Mouse (Mus musculus) kidney, adult 8-10 months (tissue): ENCODE results near the gene Gadd45b.

Experiments used
- DNase-seq, 2 experiments: peaks; one replicate each; pipeline ENCODE4 v3.0.0; 2022

Gene Gadd45b

DNA sequence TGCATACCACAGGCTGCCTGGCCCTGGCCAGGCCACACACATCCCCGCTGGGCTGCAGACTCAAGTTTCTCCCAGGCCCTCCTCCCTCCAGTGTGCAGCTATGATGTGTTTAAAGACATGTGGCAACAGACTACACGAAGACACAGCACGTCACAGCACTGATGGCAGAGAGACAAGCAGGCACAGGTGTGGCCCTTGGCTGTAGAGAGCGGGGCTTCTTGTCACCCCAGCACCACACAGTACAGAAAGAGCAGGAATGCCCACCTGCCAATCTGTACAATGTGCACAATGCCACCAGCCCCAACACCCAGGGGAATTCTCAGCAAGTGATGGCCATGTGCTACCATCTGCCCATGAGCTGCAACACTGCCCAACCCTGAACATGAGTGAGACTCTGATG, 18.5 kb upstream of the Gadd45b start:
- DNase-seq: no peak

DNA sequence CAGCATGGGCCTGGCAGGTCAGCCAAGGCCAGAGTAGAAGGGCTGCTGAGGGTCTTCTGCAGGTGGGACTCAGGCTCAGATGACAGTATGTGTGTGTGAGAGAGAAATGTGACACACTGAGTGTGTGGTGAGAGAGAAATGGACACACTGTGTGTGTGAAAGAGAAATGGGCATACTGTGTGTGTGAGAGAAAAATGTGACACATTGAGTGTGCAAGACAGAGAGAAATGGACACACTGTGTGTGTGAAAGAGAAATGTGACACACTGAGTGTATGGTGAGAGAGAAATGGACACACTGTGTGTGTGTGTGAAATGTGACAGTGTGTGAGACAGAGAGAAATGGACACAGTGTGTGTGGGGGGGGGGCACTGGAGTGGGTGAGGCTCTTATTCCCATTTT, 18.0 kb upstream of the Gadd45b start:
- DNase-seq: no peak

DNA sequence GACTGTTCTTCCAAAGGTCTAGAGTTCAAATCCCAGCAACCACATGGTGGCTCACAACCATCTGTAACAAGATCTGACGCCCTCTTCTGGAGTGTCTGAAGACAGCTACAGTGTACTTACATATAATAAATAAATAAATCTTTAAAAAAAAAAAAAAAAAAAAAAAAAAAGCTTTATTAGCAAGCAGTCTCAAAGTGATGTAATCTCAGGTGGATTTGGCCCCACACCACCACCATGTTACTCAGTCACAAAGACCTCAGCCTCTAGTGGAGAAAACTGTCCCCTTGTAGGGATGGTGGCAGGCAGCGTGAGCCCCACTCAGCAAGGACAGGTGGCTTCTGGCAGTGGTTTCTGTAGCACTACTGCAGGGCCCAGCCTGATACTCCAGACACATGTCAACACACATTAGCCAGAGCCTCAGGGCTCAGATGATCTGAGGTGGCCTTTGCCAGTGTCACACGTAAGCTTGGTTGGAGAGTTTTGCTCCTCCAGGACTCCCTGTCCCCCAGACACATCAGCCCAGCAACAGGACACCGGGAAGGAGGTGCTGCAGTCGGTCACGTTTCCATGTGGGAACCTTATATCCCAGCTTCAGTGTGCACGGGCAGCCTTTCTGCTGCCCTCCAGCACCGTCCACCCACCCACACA, 16.4 kb upstream of the Gadd45b start:
- no peak for DNase-seq

DNA sequence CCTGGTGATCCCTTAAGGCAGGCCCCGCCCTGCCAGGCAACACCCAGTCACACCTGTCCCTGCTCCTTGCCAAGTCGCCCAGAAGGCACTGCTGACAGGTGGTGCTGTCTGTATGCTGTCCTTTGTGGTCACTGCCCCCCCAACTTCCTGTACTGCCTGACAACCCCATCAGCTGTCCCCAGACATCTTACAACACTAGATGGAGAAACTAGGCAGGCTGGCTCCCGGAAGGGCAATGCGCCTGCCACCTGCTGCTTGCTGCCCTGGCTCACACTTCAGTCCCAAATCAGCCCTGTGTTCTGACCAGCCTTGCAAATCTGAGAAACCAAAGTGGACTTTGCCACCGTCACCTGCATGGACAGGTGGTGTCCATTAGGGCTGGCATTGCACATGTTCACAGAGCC, 15.6 kb upstream of the Gadd45b start:
- no peak for DNase-seq

DNA sequence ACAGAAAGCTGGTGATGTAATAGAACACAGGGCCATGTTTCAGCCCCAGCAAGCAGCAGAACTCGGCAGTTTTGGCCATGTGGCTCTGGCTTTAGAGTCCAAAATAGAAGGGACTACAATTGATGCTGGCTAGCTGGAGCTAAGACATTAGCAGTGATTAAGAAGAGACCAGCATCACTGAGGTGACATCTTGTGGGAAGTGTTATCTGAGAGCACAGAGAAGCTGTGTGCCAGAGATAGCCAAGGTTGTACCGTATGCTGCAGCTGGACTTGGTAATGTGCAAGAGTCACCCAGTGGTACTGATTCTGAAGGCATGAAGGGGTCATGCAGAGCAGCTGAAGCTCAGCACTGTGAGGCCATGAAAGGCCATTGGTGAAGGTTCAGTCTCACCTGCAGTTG, 14.6 kb upstream of the Gadd45b start:
- DNase-seq: no peak

DNA sequence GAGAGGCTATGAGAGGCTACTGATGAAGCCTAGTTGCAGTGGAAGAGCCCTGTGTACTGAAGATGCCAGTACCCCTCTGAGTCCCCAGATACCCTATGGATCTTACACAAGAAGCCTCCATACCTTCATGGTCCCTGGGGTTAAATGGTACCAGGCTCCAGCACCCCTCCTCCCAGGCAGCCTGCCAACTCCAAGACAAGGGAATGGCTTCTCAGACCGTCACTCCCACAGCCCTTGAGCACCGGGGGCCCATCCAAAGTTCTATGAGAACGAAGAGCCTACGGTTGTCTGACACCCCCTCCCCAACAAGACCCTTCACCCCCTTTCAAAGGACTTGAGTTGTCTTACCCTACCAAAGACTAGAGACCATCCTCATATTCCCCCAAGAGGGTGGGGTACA, 14.1 kb upstream of the Gadd45b start:
- DNase-seq: no peak

DNA sequence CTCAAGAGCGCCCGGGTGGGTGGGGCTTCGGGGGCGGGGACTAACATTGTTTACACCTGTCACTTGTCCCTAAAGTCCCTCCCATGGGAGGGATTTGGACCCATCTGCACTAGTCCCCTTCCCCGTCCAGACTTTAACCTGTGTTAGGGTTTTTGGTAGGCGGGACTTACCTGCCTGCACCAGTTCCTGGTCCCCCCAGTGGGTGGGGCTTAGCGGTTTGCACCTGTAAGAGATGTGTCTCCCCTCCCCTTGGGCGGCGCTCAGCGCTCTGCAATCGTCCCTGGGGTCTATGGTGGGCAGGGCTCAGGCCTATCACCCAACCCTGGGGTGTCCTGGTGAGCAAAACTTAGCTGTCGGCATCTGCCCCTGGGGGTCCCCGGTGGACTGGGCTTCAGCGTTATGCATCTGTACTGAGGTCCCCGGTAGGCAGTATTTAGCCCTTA, 12.5 kb upstream of the Gadd45b start:
- peak in 1 of 2 experiments; percentile 71 for DNase-seq

DNA sequence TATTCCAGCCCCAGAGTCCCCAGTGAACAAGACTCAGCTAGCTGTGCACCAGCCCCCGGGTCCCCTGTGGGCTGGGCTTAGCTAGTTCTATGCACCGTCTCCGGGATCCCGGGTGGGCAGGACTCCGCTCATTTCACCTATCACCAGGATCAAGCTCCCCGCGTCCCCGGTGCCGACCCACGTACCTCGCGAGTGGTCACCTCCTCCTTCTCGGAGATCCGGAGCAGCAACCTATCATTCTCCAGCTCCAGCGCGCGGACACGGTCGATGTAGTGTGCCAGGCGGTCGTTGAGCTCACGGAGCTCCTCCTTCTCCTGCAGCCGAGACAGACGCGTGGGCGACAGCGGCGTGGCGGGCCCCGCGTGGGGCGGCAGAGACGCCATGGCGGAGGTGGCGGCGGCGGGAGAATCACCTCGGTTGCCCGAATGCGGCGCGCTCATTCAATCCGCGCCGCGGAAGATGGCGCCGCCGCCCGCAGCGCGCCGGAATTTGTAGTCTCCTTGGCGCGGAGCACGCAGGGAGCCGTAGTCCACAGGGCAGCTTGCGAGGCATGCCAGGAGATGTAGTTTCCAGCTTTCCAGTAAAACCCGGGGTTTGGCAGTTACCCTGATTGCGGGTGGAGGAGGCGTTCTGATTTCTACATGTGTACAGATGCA, 12.0 kb upstream of the Gadd45b start, which contains the start of gene Lmnb2:
Gene Lmnb2 (minus strand): TSS at position 467 of the 656 bp plus-strand sequence.
- DNase-seq: peak; percentile 57 to 66

DNA sequence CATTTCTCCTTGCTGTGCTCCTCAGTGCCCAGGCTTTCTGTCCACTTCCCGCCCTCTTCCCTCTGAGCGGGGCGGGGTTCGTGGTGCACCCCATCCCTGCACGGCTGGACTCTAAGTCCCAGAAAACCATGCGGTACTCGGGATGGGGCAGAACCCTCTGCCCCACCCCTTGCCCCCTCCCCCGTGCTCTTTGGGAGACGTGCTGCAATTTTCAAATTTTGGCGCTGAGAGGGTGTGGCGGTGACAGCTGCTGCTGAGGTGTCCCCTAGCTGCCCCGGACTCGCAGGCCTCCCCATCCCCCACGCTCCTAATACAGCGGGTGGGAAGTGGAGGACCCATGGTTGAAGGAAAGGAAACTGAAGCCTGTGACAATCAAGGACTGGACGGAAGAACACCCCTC, 8.0 kb upstream of the Gadd45b start:
- DNase-seq: no peak

DNA sequence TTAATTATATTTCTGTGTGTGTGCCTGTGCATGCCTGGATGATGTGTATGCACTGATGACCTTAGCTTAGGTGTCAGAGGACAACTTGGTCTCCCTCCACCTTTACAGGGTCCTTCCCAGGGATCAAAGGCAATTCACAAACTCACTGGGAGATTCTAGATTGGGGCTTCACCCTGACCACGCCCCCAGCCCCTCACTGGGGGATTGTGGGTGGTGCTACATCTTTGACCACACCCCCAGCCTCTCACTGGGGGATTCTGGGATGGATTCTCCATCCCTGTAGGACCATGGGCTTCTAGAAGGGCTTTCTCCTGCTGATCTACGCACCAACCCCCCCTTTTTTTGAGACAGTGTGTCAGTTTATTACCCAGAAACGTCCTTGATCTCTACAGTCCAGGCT, 4.4 kb upstream of the Gadd45b start:
- no peak for DNase-seq

DNA sequence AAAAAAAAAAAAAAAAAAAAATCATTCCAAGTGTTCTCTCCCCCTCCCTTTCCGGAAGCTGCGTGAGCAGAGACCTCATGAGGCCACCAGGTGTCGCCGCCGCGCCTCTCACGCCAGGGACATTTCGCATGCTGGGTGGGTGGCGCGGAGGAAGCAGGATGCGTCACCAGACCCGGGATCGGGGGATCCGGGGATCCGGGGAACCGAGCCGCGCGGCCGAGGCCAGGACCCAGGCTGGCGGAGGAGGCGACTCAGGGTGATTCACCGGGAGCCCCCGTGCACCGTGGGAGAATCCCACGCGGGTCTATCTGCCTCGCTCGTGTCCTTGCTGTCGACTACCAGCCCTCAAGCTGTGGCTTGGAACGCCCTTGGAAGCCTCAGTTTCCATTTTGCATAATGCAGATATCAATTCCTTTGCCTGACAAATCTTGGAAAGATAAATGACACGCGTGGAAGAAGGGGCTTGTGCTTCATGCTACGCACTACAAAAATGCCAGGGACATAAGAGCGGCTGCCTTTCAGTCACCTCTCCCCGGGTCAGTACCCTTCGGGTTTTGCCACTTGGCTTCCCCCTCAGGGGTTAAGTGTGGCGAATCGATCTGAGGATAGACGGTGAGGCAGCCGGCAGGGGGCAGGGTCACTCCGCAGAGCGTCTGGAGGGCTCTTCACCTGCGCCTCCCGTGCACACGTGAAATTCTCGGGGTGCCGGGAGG, 1.1 kb upstream of the Gadd45b start:
- peak; percentile 86 to 90 for DNase-seq

DNA sequence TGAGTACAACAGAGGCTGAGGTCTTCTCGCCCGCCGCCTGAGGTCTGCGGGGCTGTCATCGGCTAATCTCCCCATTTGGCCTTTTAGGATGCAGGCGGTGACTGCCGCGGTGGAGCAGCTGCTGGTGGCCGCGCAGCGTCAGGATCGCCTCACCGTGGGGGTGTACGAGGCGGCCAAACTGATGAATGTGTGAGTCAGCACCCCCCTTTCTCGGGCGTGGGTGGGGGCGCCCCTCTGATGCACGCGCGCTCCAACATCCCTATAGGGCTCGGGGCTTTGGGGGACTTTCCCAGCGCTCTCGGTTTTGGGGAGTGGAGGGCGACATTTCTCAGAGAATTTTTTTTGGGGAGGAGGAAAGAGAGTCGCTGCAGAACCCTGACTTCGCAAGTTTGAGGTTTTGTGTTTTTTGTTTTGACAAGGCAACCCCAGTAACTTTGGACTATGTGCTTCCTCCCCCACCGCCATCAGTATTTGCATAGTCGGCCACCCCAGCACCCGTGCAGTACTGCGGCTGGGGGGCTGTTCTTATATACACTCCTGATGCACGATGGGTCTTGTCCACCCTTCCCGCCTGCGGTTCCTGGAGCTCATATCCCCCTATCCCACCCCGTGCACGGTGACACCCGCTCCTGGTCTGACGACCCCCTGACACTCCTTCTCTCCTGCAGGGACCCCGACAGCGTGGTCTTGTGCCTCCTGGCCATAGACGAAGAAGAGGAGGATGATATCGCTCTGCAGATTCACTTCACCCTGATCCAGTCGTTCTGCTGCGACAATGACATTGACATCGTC, 684 bp downstream of the Gadd45b start:
- no peak for DNase-seq

DNA sequence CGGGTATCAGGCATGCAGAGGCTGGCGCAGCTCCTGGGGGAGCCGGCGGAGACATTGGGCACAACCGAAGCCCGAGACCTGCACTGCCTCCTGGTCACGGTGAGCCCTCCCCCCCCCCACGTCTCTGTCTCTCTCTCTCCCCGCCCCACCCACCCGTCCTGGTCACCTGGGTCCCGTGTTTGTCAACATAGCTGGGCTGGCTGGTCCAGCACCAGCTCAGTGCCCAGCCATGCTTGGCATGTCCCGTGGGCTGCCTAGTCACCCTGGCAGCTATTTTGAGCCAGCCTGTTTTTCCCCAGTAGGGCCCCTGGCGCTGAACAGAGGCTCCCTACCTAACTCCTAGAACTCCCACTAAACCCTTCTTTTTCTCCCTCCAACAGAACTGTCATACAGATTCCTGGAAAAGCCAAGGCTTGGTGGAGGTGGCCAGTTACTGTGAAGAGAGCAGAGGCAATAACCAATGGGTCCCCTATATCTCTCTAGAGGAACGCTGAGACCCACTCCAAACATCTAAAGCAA, 1.3 kb downstream of the Gadd45b start:
- DNase-seq: peak in 1 of 2 experiments; percentile 45

DNA sequence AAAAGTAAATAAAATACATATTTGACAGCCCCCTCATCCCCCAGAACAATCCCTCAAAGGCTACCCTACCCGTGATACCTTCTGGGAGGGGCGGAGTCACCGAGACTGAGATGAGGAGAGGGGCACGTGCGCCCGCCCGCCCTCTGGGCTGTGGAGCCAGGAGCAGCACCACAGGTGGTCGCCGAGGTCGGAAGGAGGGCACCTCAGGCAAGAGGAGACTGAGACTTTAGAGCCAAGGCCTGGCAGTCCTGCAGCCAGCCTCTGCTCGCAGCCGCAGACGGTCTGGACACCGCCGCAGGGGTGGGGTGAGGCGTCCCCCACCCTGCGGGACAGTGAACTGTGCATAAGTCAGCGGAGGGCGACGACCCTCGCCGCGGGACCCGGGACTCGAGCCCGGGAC, 1.8 kb downstream of the Gadd45b start:
- DNase-seq: no peak

DNA sequence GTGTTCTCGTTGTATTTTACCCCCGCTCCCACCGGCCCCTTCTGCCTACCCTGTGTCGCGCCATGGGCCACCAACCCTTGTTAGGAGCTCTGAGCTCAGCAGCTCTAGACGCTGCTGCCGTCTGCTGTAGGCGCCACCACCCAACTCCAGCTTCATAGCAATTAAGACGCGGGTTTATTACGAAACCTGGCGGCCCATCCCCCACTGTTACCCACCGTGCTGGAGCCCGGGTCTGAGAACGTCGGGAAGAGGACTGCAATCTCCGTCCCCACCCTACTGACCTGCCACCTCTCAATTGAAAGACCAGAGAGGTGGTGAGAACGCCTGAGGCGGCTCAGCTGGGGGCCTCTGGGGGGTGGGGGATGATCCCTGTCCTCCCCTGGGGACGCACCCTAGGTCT, 2.3 kb downstream of the Gadd45b start:
- DNase-seq: no peak

DNA sequence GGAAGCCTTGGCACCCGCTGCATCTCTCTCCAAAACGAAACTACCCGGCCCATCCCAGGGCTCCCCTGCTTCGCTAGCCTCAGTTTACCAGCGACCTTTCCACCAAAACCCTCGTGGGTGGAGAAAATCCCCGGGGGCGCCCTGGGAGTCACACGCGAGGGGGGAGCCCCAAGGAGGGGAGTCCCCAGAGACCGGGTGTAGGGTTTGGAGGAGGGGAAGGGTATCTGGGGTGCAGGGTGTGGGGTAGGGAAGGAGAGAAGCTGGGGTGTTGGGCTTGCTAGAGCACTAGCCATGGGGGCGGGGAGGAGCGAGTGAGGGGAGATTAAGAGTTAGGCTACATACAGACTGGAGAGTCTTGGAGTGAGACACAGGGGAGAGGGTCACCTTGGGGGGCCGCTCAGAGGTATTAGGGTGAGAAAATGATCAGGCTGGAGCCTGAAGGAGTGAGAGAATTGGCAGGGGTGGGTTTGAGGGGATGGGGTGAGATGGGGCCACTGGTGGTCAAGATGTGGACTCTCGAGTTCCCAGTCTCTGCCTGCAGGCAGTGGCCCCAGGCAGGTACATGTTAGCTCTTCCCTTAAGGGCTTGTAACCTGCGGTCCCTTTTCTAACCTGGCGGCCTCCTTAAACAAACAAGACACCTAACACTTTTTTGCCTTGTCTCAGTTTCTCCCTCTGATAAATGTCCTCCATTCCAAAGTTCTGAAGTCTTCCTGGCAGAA, 3.0 kb downstream of the Gadd45b start:
- DNase-seq: no peak

DNA sequence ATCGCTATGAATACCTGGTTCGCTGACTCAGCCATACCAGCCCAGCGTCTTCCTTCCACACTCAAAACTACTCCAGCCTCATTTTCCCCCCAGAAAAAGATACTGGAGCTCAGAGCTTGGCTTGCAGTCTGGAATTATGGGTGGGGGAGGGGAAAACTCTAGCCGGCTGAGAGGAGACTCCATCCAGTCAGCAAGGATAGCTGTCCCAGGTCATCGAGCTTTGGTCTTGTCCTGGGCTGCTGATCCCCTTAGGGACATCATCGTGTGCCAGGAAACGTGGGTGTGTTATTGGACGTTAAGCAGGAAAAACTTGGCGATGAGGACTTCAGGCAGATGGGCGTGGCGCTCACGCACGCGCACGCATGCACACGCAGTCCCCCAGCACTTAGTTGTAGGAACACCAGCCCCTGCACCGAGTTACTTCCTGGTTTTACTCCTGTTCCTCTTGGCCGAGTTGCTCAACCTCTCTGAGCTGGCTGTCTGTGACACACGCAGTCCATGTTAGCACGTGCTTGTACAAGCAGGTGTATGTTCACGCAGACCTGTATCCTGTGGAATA, 3.6 kb downstream of the Gadd45b start:
- DNase-seq: no peak

DNA sequence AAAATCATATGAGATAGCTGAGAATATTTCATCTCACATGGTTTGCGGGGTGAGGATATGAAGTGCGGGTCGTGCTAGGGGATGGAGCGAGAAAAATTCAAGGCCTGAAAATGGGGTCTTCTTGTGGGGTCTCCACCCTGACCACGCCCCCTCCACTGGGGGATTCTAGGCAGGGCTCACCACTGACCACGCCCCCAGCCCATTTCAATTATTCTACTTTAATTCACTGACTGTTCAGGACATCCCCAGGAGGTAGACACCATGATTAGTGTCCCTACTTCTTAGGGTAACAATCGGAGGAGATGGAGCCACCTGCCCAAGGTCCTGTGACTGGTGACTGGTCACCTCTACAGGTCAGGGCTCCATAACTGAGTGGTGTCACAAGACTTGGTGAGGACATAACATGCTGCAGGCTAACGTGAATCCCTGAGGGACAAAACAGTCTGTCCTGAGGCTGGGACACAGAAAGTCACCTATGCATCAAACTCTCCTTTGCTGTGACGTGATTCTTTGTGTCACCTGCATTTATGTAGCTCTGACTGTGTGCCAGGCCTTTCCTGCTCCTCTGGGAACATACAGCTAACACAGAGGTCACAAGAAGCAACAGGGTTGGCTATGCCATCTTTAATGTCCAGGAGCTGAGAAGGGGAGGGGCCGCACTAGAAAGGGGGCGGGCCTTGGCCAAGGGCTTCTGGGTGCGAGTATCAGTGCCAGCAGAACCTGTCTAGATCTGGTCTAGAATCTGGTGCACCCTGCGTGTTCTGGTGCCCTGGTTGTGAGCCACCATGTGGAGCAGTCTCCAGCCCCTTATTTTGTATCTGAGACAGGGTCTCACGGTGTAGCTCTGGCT, 4.5 kb downstream of the Gadd45b start:
- no peak for DNase-seq

DNA sequence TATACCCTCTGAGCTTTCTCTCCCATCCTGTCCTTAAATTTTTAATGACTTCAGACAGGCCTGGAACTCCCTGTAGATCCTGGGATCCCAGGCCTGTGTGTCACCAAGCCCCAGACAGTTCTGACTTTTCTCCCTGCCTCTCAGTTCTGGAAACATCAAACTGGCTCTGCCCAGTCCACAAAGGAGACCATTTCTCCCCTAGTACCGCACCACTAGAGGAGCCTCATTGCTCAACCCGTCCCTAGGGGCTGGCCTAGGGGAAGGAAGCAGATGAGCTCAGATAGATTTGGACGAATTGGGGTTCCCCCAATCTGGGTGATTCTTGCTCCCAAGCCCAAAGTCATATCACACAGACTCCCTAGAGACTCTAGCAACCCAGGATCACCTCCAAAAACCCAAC, 5.4 kb downstream of the Gadd45b start:
- DNase-seq: no peak

DNA sequence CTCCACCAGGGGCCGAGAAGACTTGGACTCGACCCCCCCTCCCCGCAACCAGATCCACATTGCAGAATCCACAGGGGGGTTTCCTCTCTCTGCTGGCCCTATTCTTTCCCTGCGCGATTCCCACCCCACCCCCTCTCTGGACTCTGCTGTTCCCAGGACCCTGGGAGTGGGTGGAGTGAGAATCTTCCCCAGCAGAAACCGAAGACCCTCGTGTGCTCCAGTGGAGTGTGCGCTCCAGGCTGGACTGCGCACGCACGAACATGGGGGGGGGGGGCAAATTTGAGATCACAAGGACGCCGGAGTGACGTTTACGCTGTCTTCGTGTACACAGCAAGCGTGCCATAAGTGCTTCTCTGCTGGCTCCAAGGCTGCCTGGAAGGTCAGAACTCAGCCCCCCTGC, 5.8 kb downstream of the Gadd45b start:
- DNase-seq: no peak
